Mouse (Mus musculus) T-helper 2 cell (primary cell): Measurements from ENCODE around the gene Umodl1.

Source experiments
- in situ Hi-C: fragments of 300-600 bp; cut with MboI, MseI; formaldehyde crosslinking; loops from one replicate; pipeline ENCODE4 v1.15.1; 2025; ENCODE audit warnings: high pct_unique_total_duplicates

Gene Umodl1

DNA sequence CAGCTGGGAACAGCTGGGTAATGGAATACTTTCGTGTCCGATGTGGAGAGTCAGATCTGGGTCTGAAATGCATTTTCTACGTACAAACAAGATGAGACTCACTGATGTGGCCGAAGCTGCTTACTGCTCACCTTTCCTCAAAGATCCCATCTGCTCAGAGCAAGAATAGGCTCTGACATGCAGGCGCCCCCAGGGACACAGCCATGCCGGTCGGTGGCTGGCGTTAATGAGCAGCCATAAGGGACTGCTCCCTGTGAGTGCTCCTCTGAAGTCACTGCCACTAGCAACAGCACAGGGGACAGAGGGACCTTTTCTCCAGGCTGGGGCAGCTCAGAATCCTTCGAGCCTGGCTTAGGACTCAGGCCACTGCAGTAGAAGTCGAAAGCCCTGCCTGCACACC, at the start of gene Umodl1:
Gene Umodl1 (plus strand): TSS at position 301 of the 400 bp plus-strand sequence.
- in situ Hi-C loops, result loop anchor here (10.0 kb wide), 1 partner anchor 130 kb away; no protein-coding TSS in a partner anchor

DNA sequence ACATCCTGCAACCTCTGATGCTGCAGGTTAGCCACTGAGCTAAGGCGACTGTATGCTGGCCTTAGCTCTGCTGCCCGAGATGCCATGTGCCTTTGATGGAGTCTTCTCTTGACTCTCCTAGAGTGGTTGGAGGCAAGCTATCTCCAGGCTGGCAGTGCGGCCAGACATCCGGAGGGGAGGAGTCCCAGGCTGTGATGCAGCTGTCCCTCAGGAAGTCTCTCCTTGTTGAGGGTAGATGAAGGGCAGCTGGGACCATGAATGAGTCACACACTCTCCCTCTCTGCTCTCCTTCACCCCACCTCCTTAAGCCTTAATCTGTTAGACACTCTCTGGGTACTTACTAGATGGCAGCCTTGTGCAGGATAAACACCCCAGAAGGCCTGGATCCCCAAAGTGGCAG, 46.9 kb upstream of the Umodl1 start:
- in situ Hi-C loops, result no loop called here

DNA sequence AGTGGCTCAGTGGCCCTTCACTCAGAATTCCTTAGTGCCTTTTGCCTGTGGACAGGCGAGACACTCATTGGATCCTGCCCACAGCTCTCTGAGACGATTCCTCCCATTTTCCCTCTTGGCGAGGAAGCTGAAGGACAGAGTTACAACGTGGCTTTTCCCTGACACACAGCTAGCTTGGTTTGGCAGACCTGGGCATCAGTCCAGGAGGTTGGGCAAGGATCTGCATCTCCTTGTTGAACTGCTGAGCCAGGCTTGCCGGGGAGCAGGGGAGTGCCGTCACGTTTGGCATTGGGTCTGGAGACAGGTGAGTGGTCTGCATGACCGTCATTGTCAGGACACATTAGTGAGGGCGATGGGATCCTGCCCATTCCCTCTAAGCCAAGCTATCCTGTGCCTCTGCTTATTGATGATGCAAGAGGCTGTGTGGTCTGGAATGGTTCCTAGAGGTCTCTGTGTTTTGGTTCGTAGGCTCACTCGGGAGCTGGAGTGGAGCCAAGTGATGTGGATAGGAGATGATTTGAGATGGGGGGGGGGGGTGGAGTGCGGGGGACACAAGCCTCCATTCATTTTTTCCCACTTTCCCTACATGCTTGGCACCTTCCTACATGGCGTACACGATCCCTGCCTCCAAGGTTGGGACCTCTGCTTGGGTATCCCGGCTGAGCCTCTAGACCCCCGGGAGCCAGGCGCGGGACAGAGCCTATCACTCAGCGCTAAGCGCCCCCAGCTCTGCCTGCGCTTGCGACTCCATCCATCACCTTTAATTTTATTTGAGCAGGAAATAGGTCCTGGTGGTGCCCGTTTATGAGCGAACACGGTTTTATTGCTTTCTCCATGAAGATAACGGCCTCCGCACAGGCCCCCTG, 43.3 kb upstream of the Umodl1 start:
- in situ Hi-C loops, result no loop called here

GRCm38 (mm10) chr17:30911732-30912088, 42.7 kb upstream of the Umodl1 start:
- in situ Hi-C loops, result no loop called here

DNA sequence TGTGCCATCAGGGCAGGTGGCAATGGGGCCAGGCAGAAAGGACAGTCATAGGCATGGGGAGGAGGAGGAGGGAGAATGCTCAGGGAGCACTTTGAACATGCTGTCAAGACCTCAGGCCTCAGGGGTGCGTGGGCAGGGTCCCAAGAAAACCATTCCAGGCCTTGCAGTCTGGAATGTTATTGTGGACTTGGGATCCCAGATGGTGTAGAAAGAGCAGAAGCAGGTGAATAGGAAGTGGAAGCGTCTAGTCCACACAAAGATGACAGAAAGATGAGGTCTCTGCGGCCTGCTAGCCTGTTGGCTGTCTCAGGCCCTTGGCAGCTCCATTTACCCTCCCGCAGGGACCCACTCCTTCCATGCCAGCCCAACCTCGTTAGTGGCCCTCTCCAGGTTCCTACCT, 41.9 kb upstream of the Umodl1 start:
- in situ Hi-C loops, result no loop called here

DNA sequence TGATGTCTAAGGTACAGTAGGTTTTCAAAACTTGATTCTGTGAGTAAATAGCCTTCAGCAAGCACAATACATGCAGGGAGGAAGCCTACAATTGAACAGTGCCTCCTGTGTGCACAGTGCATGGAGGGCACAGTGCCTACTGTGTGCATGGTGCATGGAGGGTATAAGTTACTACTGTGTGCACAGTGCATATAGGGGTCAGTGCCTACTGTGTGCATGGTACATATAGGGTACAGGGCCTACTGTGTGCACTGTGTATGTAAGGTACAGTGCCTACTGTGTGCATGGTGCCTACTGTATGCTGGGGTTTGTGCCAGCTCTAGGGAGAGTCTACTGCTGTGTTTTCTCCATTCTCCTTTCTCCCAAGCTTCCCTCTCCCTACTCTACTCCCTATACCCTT, 40.2 kb upstream of the Umodl1 start:
- in situ Hi-C loops, result no loop called here

- in situ Hi-C loops, result no loop called here
Observed at GRCm38 (mm10) chr17:30923566-30923965, 30.9 kb upstream of the Umodl1 start.

DNA sequence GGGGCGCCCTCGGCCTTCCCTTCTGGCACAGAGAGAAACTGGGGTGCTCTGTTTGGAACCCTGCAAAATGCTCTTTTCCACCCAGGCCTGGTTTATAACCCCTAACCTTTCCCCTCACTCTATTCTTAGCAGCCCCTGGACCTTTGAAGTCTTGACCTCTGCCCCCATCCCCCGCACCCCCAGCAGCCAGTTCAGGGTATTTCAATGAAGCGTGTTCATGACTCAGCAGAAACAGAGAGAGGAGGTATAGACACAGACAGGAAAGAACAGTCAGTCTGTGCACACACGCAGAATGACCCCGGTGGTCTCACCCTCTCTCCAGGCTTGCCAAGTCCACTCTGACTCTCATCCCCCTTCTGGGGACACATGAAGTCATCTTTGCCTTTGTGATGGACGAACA, 23.6 kb upstream of the Umodl1 start:
- in situ Hi-C loops, result no loop called here

DNA sequence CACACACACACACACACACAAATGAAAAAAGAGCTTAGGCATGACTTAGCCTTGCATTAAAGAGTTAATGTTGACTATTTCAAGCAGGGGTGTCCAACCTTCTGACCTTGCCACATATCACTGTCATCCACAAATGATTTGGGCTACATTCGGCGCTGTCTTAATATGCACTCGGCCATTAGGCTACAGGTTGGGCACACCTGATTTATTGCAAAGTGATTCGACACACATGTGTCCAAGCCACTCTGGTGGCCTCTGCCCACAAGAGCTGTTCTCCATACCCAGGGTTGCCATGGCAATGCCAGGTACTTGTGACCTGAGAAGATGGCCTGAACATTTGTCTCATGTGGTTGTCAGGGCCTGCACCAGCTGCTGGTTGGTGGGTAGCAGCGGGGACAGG, 21.6 kb upstream of the Umodl1 start:
- in situ Hi-C loops, result no loop called here

DNA sequence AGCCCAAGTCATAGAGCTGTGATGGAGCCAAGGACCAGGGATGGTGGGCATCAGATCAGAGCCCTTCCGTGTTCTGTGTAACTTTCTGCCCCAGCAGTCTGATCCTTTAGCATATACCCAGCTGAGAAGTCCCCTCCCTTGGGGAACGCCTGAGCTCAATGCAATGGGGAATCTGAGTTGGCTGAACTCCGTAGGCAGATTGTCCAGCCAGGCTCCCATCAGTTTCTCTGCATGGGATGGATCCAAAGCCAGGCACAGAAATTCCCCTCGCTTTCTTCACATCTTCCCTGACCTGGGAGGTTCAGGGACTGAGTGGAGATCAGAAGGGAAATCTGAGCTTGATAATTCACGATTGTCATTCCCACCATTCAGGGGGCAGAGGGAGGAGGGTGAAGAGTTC, 19.1 kb upstream of the Umodl1 start:
- in situ Hi-C loops, result no loop called here

DNA sequence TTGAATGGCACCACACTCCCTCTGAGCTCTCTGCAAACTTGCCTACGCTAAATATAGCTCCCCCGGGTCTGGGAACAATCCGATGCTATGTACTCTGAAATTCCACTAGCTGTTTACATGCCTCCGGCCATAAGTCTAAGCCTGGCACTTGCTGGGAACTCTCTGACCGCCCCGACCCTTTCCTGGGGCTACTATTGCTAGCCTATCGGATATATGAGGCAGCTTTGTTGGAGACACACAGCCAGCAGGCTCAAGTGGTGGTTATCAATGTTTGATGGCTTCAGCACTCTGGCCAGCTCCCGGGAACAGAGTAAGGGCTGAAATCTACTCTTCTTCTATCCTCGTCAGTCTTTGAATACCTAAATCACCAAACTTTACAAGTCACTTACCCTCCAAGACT, 15.9 kb upstream of the Umodl1 start:
- in situ Hi-C loops, result no loop called here

DNA sequence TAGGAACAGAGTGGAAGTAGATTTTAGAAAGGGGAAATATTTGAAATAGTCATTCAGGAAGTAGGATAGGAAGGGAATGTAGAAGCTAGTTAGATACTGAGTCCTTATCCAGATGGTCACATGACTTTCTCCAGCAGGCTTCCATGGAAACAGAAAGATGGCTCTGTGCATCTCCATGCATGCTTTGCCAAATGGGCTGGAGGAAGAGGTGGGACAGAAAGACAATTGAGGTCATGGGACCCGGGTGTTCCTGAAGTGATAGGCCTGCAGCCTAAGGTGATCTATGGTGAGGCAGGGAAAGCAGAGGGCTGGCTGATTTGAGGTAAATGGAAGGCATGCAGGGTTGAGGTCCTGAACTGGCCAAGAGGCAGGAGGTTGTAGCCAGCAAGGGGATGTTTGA, 6.1 kb upstream of the Umodl1 start:
- in situ Hi-C loops, result loop anchor here (5.0 kb wide), 1 partner anchor 201 kb away; no protein-coding TSS in a partner anchor

- in situ Hi-C loops, result loop anchor here (10.0 kb wide), 1 partner anchor 126 kb away; no protein-coding TSS in a partner anchor
Observed at GRCm38 (mm10) chr17:30950780-30951179, 3.7 kb upstream of the Umodl1 start.

- in situ Hi-C loops, result loop anchor here (10.0 kb wide), 1 partner anchor 127 kb away; no protein-coding TSS in a partner anchor
Observed at GRCm38 (mm10) chr17:30951600-30951999, 2.8 kb upstream of the Umodl1 start.

DNA sequence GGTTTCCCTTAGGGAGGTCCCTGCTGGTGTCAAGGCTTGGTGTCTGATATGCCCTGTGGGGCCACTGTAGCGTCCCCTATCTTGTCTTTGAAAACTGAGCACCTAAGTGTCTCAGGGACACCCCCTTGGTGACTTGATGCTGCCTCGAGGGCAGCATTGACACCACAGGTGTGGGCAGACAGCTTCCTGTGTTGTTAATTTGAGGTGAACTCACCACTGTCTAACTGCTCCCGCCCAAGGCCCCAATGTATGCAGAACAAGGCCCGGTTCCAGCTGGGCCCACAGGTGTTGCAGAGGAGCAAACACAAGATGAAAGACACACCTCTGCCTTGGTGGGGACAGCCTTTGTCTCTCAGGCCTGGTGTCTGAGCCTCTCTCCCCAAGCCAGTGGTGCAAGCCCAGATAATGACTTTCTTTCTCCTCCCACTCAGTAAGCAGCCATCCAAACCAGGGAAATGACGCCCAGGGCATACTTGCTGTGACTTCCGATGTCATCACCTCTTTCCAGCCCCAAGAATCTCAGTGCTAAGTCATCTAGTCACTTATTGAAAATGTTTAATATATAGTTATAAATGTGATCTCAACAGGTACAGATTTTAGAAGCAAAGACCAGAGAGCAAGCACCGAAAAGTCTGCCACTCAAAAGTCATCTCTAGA, 7.6 kb downstream of the Umodl1 start:
- in situ Hi-C loops, result no loop called here

DNA sequence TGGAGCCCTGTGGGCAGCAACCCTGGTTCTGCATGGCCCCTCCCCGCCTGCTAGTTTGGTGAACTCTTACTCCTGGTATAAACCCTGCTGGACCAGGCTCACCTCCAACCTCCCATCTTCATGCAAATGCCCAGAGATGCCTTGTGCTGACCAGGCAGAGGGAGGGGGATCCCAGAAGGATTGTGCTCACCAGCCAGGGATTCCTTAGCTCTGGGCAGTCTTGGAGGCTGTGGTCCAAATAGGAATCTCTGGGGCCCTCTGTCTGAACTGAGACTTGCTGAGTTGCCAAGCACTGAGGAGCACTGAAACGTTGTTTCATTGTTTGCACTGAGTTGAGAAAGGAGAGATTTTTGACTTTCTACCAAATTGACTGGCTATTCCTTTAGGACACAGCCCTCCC, 8.4 kb downstream of the Umodl1 start:
- in situ Hi-C loops, result no loop called here

- in situ Hi-C loops, result no loop called here
Observed at GRCm38 (mm10) chr17:30969983-30970382, 15.5 kb downstream of the Umodl1 start.

GRCm38 (mm10) chr17:30971877-30972276, 17.4 kb downstream of the Umodl1 start:
- in situ Hi-C loops, result no loop called here

DNA sequence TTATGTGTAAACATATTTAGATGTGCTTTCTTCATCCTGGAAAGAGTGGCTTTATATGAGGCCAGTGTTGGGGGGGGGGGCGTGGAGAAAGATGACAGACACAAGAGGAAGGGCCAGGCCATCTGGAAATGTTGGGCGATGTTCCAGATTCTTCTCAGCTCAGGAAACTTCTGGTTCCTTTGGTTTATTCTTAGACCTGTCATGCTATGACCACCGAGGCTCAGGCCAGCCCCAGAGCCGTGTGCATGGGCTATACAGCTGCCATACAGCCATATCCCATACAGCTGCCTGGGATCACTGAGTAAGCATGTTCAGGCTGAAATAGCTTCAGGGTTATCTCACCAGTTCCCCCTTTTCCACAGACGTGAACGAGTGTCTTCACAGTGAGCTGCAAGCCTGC, 18.9 kb downstream of the Umodl1 start:
- in situ Hi-C loops, result no loop called here

DNA sequence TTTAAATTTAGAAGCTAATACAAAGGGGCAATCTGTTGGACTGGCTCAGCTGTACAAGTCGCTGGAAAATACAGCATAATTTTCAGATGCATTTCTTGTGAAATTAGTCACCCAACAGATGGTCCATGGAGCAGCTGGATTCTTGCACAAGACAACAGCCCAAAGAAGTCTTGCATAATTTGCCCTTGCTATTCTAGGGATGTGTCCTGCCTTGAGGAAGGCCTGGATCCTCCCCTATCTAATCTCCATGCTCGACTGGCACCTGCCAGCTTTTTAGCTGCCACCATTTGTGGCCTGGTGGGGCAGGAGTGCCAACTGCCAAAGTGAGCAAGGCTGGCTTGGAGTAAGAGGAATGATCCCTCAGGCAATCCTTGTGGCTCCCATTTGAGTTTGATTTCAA, 22.9 kb downstream of the Umodl1 start:
- in situ Hi-C loops, result no loop called here

- in situ Hi-C loops, result no loop called here
Observed at GRCm38 (mm10) chr17:30978556-30978955, 24.1 kb downstream of the Umodl1 start.

- in situ Hi-C loops, result no loop called here
Observed at GRCm38 (mm10) chr17:30983521-30983920, 29.1 kb downstream of the Umodl1 start.

DNA sequence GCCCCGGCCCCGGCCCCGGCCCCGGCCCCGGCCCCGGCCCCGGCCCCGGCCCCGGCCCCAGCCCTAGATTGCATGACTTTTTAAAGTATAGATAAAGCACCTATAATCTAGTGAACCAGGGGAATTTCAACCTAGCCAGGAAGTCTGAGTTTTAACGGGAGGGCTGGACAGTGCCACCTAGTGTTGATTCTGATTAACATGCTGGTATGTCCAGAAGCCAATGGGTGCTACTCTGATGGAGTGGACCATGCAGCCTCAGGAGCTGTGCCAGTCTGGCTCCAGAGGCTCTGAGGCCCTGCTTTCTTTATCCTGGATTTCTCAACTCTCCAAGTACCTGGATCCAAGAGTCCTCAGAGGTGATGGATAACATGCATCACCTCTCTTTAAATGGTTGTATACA, 35.8 kb downstream of the Umodl1 start:
- in situ Hi-C loops, result no loop called here
